Mouse (Mus musculus) bone marrow macrophage, adult 2 months (primary cell): Measurements from ENCODE around the gene Ube2b. TPM values are rescaled to one million over a fixed set of nuclear protein-coding genes. Genes with fewer than 3 reads are reported as not detected.

ENCODE experiments used
- H3K27ac ChIP-seq: 2 replicates; pipeline ENCODE4 v1.5.1; 2012; ENCODE audit warnings: low read depth, low read length; ENCODE audit not compliant: insufficient read depth
- H3K4me1 ChIP-seq: 2 replicates; pipeline ENCODE4 v1.6.1; 2012; ENCODE audit warnings: low read length; ENCODE audit not compliant: control insufficient read depth, insufficient read depth
- H3K4me3 ChIP-seq: 2 replicates; pipeline ENCODE4 v1.5.1; 2012; ENCODE audit warnings: mild to moderate bottlenecking, low read length, moderate library complexity; ENCODE audit not compliant: insufficient read depth
- CTCF ChIP-seq: IDR thresholded peaks from 2 replicates; pipeline ENCODE4 v1.5.1; 2012; ENCODE audit warnings: low read depth, mild to moderate bottlenecking, low read length, moderate library complexity
- POLR2A ChIP-seq: IDR thresholded peaks from 2 replicates; pipeline ENCODE4 v1.6.1; 2012; ENCODE audit warnings: mild to moderate bottlenecking, low read depth, low read length, borderline replicate concordance
- polyA plus RNA-seq: library from polyadenylated mRNA; stranded (reverse); fragments of >200 nt; gene quantifications from 2 replicates; pipeline ENCODE4 v1.2.4, GENCODE M21; 2012; ENCODE audit not compliant: missing spikeins, insufficient read depth, insufficient read length

Ube2b gene
- polyA plus RNA-seq, 1 experiment, result 150 TPM

GRCm38 (mm10) chr11:51951861-51952420 is 48.6 kb downstream of the Ube2b start:
- TF ChIP-seq POLR2A, result no peak
- TF ChIP-seq CTCF, result no peak

GRCm38 (mm10) chr11:51949919-51950318 is 50.6 kb downstream of the Ube2b start:
- Histone ChIP-seq H3K4me1 (no peaks in the 10 kb centered on the region), H3K4me3 (no peak overlapping the region), H3K27ac (no peak overlapping the region)
- TF ChIP-seq CTCF (no peak), POLR2A (no peak)

More at GRCm38 (mm10) chr11:51951861-51952420, 48.6 kb downstream of the Ube2b start:
- no peak overlapping the region for H3K4me3 ChIP-seq
- H3K4me1 ChIP-seq, result no peaks in the 10 kb centered on the region
- H3K27ac ChIP-seq, result no peak overlapping the region

DNA sequence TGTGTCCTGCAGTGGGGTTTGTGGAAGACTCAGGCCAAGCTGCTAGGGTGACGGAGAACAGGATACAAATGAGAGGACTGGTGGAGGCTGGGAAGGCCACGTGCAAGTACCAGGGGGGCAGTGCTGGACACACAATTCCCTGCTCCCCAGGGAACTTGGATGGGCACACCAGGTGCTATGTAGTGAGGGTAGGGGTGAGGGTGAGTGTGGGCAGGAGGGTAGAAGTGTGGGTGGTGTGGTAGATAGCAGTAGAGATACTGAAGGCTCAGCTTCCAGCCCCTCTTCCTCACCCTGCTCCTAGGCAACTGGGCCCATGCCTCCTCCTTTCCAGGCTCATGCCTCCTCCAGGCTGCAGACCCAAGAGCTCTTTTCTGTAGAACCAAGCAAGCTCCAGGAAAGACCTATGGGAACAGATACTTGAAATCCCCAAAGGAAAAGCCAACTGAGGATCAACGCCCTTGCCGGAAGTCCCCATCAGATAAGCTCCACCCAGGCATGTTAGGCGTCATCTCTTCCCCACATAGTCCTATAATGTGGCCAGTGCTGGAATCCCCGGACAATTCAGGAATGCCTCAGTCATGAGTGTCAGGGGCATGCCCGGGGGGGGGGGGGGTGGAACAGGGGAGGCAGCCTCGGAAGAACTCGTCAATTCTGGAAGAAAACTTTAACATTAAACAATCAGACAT is 51.3 kb downstream of the Ube2b start:
- no peak overlapping the region for H3K27ac ChIP-seq

DNA sequence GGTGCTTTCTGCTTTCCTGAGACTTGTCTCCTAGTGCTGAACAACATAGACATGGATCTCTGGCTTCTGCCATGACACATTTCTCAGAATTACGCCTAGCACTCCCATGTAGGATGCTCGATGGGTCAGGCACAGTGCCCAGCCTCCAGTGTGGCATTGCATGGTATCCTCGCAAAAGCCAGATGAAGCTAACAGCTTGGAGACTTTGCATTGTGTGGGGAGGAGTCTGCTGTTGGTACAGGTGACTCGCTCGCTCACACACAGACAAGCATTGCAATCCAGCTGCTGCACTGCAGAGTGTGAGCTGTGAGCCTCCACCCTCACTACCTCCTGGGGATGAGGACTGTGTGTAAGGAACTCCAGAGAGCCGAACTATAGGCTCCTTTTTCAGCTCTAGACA is 54.4 kb downstream of the Ube2b start:
- Histone ChIP-seq H3K4me3 (no peak overlapping the region), H3K4me1 (no peaks in the 10 kb centered on the region), H3K27ac (no peak overlapping the region)
- TF ChIP-seq POLR2A, result no peak
- no peak for TF ChIP-seq CTCF

More for the DNA sequence above, 51.3 kb downstream of the Ube2b start:
- Histone ChIP-seq H3K4me3 (no peak overlapping the region), H3K4me1 (no peaks in the 10 kb centered on the region)
- TF ChIP-seq CTCF, result no peak
- TF ChIP-seq POLR2A, result no peak

- no peak for TF ChIP-seq POLR2A
- no peak for TF ChIP-seq CTCF
- Histone ChIP-seq H3K4me1 (no peaks in the 10 kb centered on the region), H3K27ac (no peak overlapping the region), H3K4me3 (no peak overlapping the region)
Observed at GRCm38 (mm10) chr11:51945548-51945947, 55.0 kb downstream of the Ube2b start.

DNA sequence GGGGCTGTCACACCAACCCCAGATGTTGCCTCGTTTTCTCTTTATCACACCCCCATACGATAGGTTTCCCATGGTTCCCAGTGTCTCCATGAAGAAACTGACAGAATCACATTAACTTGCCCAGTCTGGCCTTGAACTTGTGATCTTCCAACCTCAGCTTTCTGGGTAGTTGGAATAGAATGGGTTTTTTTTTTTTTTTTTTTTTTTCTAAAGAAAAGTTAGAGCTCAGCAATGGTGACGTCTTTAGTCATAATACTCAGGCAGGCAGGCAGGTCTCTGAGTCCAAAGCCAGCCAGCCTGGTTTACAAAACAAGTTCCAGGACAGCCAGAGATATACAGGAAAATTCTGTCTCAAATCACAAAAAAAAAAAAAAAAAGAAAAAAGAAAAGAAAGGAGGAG is 56.3 kb downstream of the Ube2b start:
- Histone ChIP-seq H3K4me1 (peaks cover 4% of the 10 kb centered on the region), H3K27ac (no peak overlapping the region), H3K4me3 (no peak overlapping the region)
- TF ChIP-seq POLR2A (no peak), CTCF (no peak)

DNA sequence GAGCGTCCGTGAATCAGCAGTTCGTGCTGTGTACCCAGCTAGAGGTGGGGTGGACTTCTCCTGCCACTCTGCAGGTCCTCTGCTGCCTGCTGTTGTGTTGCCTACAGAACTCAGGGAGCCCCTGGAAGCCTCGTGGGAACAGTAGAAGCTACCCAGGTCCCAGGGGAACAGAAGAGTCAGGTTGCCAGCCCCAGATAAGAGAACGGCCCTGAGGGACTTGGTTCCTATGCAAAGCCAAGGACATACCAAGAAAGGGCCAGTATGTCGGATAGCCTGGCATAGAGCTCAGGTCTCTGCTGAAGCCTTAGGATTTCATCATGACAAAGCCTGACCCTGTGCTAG is 57.1 kb downstream of the Ube2b start:
- no peak overlapping the region for H3K4me3 ChIP-seq
- H3K4me1 ChIP-seq, result peaks cover 12% of the 10 kb centered on the region
- no peak for TF ChIP-seq POLR2A
- TF ChIP-seq CTCF, result no peak
- H3K27ac ChIP-seq, result no peak overlapping the region

- TF ChIP-seq CTCF (no peak), POLR2A (no peak)
- H3K27ac ChIP-seq, result no peak overlapping the region
- H3K4me1 ChIP-seq, result peaks cover 14% of the 10 kb centered on the region
- no peak overlapping the region for H3K4me3 ChIP-seq
Observed at GRCm38 (mm10) chr11:51942602-51943499, 57.7 kb downstream of the Ube2b start.

DNA sequence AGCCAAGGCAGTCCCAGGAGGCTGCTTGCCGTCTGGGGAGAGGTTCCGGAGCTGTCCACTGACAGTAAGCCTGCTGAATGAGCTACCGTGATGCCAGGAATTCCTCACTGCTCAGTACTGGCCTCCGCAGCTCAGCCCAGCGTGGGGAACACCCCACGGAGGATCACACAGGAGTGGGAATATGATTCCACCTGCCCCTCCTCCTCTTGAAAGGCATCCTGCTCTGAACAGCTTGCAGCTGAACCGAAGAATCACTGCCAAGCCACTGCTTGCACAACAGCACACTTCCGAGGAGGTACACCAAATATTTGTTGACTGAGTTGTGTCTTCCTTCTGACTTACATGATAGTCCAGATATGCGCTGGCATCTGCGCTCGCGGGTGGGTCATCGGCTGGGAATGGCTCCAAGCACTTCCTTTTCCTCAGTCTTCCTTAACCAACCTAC is 60.0 kb downstream of the Ube2b start:
- Histone ChIP-seq H3K4me3 (no peak overlapping the region), H3K27ac (no peak overlapping the region), H3K4me1 (peaks cover 25% of the 10 kb centered on the region)
- TF ChIP-seq CTCF, result no peak
- TF ChIP-seq POLR2A, result no peak

DNA sequence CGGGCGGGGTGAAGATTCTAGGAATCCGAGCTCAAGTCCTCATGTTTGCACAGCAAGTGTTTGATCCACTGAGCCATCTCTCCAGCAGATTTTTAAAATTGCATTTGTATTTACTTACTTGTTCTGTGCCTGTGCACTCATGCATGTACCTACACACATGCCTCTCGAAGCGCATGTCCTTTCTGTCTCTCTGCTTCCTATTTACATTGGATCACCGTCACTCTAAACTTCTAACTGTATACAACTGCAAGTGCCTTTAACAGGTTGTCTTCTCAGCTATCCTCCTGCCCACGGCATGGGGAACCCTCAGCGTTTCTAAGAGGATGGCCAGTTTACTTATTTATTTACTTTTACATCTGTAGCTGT is 61.0 kb downstream of the Ube2b start:
- Histone ChIP-seq H3K4me1 (peaks cover 34% of the 10 kb centered on the region), H3K4me3 (no peak overlapping the region), H3K27ac (no peak overlapping the region)
- TF ChIP-seq CTCF (no peak), POLR2A (no peak)
